Comparison of ENCODE assay signal across 9 mouse cellular contexts in the genomic region with DNA sequence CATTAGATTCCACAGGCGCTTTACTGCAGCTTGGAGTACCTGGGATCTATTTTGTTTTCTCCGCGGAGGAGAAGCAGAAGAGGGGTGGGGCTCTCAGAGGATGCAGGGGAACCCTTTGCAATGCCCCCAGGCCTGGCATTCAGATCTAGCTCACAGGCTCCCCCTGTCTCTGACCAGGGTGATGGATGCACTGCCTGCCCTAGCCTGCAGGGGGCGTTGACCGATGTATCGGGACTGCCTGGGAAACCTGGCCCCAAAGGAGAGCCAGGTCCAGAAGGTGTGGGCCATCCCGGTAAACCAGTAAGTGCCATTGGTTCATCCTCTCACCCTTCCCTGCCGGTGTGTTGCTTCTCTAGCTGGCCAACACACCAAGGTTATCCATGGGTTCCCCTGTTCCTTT. TPM values are rescaled to one million over a fixed set of nuclear protein-coding genes. Genes with fewer than 3 reads are reported as not detected.
DNase-seq lines count a peak whose midpoint lies in the region; ATAC-seq and TF ChIP-seq lines count a peak whose summit lies in the region.
"Had no signal": no experiment of that assay in that cellular context is flagged by ENCODE, and none has a peak within 500 bp of the region (broad histone marks: within the 10 kb centered on the region; RNA-seq: fewer than 3 reads in every experiment).

No protein-coding gene starts in this region.

- H3K4me1 ChIP-seq in heart, postnatal 0 days (ENCODE audit: control insufficient read depth, insufficient read depth) = no peaks in the 10 kb centered on the region
- no peaks in the 10 kb centered on the region for H3K4me1 ChIP-seq in heart, embryonic 10.5 days

- H3K27me3 ChIP-seq in heart, postnatal 0 days (ENCODE audit: control insufficient read depth, insufficient read depth, low read length) = 0 out of 2 replicates have a peak, but pooled peaks cover 2% of the 10 kb centered on the region
- H3K27me3 ChIP-seq in heart, embryonic 10.5 days (ENCODE audit: insufficient read depth, poor library complexity, severe bottlenecking) = peaks cover 32% of the 10 kb centered on the region; the same call in 1 of the 2 replicates

- no peak for TF ChIP-seq EP300 in heart, postnatal 0 days (IDR thresholded peaks at IDR 0.05; ENCODE audit: low read depth)

- H3K36me3 ChIP-seq in heart, postnatal 0 days (replicated peaks; ENCODE audit: control insufficient read depth, insufficient read depth, low read length) = no peaks in the 10 kb centered on the region
- no peaks in the 10 kb centered on the region for H3K36me3 ChIP-seq in heart, embryonic 10.5 days

- no peak overlapping the region for H3K4me3 ChIP-seq in heart, postnatal 0 days (ENCODE audit: low read depth, low read length)
- H3K4me3 ChIP-seq in heart, embryonic 10.5 days = no peak overlapping the region
- H3K4me3 ChIP-seq: limb, embryonic 13.5 days had no signal

- no peak for DNase-seq in heart, postnatal 0 days (ENCODE audit: low spot score)
- DNase-seq in heart, embryonic 10.5 days (ENCODE audit: low spot score) = no peak
- DNase-seq in CD8-positive naive resting alpha-beta T cell, adult 2 months (ENCODE audit: low read depth in 2 of 2, low spot score in 2 of 2) = peak; percentile 19 to 36
- DNase-seq in adrenal gland, postnatal 36 days = peak; percentile 60 to 62
- DNase-seq in kidney, postnatal 25 days = peak; percentile 57 to 61
- peak; percentile 64 for DNase-seq in testis, postnatal 14 days (ENCODE audit: low spot score)
- DNase-seq in ovary, postnatal 10 days (ENCODE audit: low spot score) = no peak

- H3K9ac ChIP-seq in heart, postnatal 0 days (replicated peaks; ENCODE audit: low read depth, low read length) = no peak overlapping the region
- H3K9ac ChIP-seq: limb, embryonic 13.5 days had no signal

- TF ChIP-seq CTCF in heart, postnatal 0 days (IDR thresholded peaks at IDR 0.05; ENCODE audit: low read depth) = peak; percentile 45

- H3K4me2 ChIP-seq in heart, postnatal 0 days (ENCODE audit: low read depth, low read length) = no peak overlapping the region
- H3K4me2 ChIP-seq: limb, embryonic 13.5 days had no signal

- ATAC-seq in heart, postnatal 0 days (ENCODE audit: insufficient read depth, low read depth) = no peak
- ATAC-seq in erythroid progenitor cell, adult 5-6 weeks (replicated peaks; ENCODE audit: low FRiP score, poor library complexity, severe bottlenecking) = no peak

- WGBS in heart, postnatal 0 days = 11% methylated on average over 8 of the region's 8 CpGs
- WGBS in heart, embryonic 10.5 days = 4% methylated on average over 8 of the region's 8 CpGs

- no peak overlapping the region for H3K27ac ChIP-seq in heart, postnatal 0 days (ENCODE audit: low read depth)
- no peak overlapping the region for H3K27ac ChIP-seq in heart, embryonic 10.5 days
- H3K27ac ChIP-seq: limb, embryonic 13.5 days had no signal

- no peaks in the 10 kb centered on the region for H3K9me3 ChIP-seq in heart, postnatal 0 days (replicated peaks; ENCODE audit: control insufficient read depth, low read length)
- no peaks in the 10 kb centered on the region for H3K9me3 ChIP-seq in heart, embryonic 10.5 days
- H3K9me3 ChIP-seq: limb, embryonic 13.5 days had no signal

RNA-seq across cellular contexts. Expression of a gene that starts 19.2 kb away (rescaled TPM):
- 21.6 and 67.5 TPM in 2 replicates for total RNA-seq in heart, postnatal 0 days (2014; rRNA removed; ENCODE audit: low replicate concordance)
- 9.9 and 11.6 TPM in 2 replicates for polyA plus RNA-seq in heart, postnatal 0 days (2015; fragmentation: Nextera tagmentation; extraction: Ambion mirVana)
- 11.0 and 11.7 TPM in 2 replicates for polyA plus RNA-seq in heart, embryonic 10.5 days (2016; fragmentation: Nextera tagmentation; extraction: Ambion mirVana)
- 10 to 100 TPM; 15.6 to 18.7 TPM for total RNA-seq in adrenal gland, postnatal 36 days (2021)
- 5.8 TPM in 1 of 2 replicates, not detected in the other for total RNA-seq in erythroid progenitor cell, adult 5-6 weeks (2015; ENCODE audit: low replicate concordance)
- not detected in 2 replicates for total RNA-seq in erythroid progenitor cell, adult 5-6 weeks (2017; ENCODE audit: low replicate concordance)

RNA-seq across cellular contexts. Expression of a gene that starts 35.5 kb away (rescaled TPM):
- total RNA-seq in heart, postnatal 0 days (2014; rRNA removed; ENCODE audit: low replicate concordance) = 70.8 and 98.8 TPM in 2 replicates
- polyA plus RNA-seq in heart, postnatal 0 days (2015; fragmentation: Nextera tagmentation; extraction: Ambion mirVana) = 49.2 and 50.7 TPM in 2 replicates
- polyA plus RNA-seq in heart, embryonic 10.5 days (2016; fragmentation: Nextera tagmentation; extraction: Ambion mirVana) = 60.5 and 66.1 TPM in 2 replicates
- total RNA-seq in adrenal gland, postnatal 36 days (2021) = 10 to 100 TPM; 74.4 to 84.0 TPM
- 44.7 and 45.3 TPM in 2 replicates for total RNA-seq in erythroid progenitor cell, adult 5-6 weeks (2015; ENCODE audit: low replicate concordance)
- total RNA-seq in erythroid progenitor cell, adult 5-6 weeks (2017; ENCODE audit: low replicate concordance) = 8.9 and 10.3 TPM in 2 replicates

Comparison
In these comparisons a context has a peak if more than half of its experiments do, and no peak if none do; other contexts are left out.
1. DNase-seq: peak in CD8-positive naive resting alpha-beta T cell, adult 2 months (2 of 2), adrenal gland, postnatal 36 days (2 of 2), kidney, postnatal 25 days (2 of 2) and testis, postnatal 14 days (single experiment); none in heart, postnatal 0 days (single experiment), heart, embryonic 10.5 days (single experiment) and ovary, postnatal 10 days (single experiment).